Mouse (Mus musculus): ENCODE results near the gene Fam222a. TPM values are rescaled to one million over a fixed set of nuclear protein-coding genes. Genes with fewer than 3 reads are reported as not detected.

Gene Fam222a
- total RNA-seq, 2 experiments from 2014 or later: 33.7 to 33.9 TPM

DNA sequence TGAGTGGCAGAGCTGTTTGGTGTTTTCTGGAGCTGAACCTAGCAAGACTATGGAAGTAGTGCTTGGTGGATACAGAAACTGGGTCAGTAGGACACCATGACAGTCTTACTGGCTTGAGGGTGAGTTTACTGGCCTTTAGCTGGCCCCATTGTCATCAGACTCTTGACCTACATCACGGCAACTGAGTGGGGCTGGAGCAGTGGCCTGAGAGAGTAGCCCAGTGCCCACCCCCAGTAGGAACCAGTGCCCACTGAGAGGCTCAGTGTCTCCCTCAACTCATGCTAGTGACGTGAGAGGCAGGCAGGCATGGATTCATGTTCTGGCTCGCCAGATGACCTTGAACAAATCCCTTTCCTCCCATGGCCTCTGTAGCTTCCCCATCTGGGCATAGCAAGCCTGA, 15.2 kb downstream of the Fam222a start:
- DNase-seq (ENCODE audit: low spot score in 2 of 2): no peak

DNA sequence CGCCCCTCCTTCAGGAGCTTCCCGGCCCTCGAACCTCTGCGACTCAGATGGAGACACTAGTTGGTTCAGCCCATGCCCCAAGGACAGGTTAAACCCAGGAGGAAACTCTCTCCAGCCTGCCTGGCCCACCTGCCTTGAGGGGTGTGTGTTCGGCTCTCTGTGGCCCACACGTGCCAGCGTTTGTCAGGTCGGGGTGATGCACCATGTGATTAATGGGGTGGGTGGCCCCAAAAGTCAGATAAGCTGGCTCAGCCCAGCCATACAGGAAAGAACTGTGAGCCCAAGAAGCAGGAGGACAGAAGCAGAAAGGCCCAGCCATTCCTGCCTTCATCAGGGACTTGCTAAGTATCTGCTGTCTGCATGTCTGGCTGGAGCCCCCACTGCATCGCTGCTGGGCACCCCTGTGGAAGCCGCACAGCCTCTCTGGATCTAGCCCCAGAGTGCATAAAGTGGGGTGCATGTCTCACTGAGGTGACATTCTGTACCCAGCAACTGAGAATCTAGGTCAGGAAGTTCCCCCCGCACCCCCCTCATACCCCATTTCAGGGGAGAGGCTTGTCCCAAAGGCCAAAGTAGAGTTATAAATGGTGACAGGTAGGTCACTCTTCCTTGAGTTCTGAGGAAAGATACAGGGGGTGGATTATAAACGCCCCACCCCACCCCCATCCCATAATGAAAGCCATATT, 15.8 kb downstream of the Fam222a start:
- no peak for DNase-seq (ENCODE audit: low spot score in 2 of 2)

GRCm38 (mm10) chr5:114584293-114585104, 16.7 kb downstream of the Fam222a start:
- DNase-seq (ENCODE audit: low spot score in 2 of 2): no peak

- no peak for DNase-seq (ENCODE audit: low spot score in 2 of 2)
Measured at GRCm38 (mm10) chr5:114585682-114586081, 17.9 kb downstream of the Fam222a start.

GRCm38 (mm10) chr5:114587908-114588307, 20.1 kb downstream of the Fam222a start:
- DNase-seq (ENCODE audit: low spot score in 2 of 2): no peak

GRCm38 (mm10) chr5:114588416-114588815, 20.6 kb downstream of the Fam222a start:
- no peak for DNase-seq (ENCODE audit: low spot score in 2 of 2)

- DNase-seq (ENCODE audit: low spot score in 2 of 2): no peak
Measured at GRCm38 (mm10) chr5:114589026-114589425, 21.2 kb downstream of the Fam222a start.

GRCm38 (mm10) chr5:114589454-114589853, 21.6 kb downstream of the Fam222a start:
- DNase-seq (ENCODE audit: low spot score in 2 of 2): no peak

GRCm38 (mm10) chr5:114590043-114590913, 22.5 kb downstream of the Fam222a start:
- no peak for DNase-seq (ENCODE audit: low spot score in 2 of 2)

DNA sequence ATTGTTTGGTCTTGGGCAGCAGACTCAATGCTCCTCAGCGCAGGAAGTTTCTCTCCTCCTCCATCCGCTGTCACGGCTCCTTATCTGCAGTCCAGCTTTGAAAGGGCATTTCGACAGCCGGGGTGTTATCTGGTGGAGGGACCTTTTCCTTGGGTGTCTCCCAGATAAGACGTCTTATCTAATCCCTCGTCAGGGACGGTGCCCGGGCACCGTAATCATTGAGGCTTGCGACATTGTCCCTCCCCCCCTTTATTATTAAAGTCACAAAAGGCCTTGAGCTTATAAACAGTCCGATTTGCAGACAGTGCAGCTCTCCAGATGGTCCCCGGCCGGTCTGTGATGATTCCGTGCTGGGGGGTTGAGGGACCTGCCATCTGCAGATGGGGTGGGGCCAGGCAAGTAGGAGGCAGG, 23.3 kb downstream of the Fam222a start:
- DNase-seq (ENCODE audit: low spot score in 2 of 2): no peak

DNA sequence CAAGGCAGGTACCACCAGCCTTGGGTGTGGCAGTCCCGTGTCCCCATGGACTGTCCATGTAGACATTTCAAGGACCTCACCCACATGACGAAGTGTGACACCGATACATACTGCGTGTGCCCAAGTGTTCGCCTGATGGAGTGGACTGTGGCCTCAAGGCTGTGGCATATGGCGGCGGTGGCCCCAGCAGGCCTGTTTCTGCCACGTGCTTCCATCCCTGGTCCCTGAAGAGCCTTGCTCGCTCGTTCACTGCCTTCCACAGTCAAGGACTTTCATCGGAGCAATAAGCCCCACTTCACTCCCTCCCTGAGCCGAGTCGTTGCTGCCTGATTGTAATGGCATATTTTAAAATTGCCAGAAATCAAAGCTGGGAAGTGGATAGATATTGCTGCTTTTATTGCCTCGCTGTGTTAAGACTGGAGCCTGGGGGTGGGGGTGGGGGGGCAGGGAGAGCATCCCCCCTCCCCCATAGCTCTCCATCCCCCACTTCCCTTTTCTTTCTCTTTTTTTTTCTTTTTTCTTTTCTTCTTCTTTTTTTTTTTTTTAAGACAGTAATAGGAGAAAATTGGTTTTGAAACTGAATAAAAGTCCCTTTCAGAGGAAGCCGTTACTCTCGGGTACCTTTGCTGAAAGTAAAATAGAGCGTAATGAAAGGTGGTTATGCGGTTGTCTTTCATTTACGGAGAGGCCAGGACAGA, 24.8 kb downstream of the Fam222a start:
- no peak for DNase-seq (ENCODE audit: low spot score in 2 of 2)

DNA sequence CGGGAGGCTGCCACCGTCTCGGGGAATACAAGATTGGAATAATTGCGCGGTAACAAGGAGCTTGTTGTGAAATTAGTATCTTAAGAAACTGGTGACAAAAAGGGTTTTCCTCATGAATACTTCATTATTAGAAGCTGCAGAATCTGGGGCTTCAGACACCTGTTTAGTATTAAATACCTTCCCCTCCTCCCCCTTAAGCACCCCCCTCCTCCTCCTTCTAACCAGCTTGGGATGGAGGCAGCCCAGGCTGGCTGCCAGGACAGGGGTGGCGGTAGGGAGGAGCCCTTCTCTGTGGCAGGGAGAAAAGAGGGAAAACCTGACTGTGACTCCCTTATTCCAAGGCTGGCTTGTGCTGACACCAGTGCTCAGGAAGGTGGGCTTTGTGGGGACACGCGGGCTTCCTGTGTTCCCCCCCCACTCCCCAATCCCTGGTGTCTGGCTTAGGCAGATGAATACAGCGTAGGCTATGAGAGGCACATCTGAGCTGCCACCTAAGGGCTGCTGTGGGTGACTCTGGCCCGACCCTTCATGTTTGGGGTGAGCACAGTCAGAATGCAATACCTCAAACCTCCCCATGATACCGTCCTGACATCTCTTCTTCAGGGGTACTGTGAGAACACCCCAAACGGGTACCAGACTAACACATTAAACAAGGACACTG, 25.5 kb downstream of the Fam222a start:
- DNase-seq (ENCODE audit: low spot score in 2 of 2): no peak

DNA sequence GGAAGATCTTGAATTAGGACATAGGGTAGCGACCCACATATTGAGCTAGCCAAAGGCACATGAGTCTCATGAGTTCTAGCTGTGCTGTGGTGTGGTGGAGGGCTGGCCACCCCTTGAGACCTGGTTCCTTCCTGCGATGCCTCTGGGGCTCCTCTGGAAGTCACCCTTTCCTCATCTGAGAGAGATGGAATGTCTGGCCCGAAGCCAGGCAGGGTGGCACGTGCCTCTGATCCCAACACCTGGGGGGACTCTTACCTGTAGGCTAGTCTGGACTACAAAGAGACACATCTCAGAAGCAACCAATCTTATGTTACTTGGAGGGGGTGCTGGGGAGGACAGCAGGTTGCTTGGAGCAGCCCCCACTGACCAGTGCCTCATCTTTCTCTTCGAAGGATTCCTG, 26.1 kb downstream of the Fam222a start:
- DNase-seq (ENCODE audit: low spot score in 2 of 2): no peak

DNA sequence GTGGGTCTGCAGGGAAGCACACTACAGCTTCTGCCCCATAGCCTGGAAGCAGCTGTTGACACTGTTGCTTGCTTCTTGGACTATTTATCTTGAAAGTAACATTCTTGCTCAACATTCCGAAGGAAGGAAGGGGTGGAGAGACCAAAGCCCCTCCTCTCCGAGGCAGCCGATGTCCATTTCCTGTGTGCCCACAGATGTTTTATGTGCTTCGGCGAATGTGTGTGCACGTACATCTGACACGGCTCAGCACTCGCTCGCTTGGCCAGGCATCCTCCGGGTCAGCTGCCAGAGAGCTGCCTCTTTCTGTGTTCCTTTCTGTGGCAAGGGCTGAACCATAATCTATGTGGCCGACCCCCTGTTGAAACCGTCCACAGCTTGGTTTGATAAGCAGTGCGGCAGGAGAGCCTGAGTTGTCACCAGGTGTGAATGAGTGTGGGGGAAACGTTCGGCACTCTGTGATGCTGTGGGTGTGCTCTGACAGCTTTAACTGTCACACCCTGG, 27.0 kb downstream of the Fam222a start:
- DNase-seq (ENCODE audit: low spot score in 2 of 2): no peak

GRCm38 (mm10) chr5:114596604-114597003, 28.8 kb downstream of the Fam222a start:
- DNase-seq (ENCODE audit: low spot score in 2 of 2): no peak

DNA sequence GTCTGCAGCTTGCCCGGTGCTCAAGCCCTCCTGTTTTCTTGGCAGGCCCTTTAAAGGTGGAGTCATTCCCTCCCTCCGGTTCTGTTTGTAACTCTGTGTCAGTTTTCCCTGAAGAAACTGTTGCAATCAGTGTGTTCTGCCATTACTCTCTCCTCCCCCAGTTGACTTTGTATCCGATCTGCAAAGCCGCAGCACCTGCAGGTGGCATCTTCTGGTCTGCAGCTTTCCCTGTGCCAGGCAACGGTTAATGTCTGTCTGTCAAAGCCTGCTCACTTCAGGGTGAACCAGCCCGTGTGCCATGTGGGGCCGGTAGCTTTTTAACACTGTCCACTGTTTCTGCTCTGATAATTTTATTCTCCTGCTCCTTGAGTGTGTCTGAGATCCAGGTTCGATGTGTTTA, 29.4 kb downstream of the Fam222a start:
- DNase-seq (ENCODE audit: low spot score in 2 of 2): no peak

GRCm38 (mm10) chr5:114597652-114598051, 29.8 kb downstream of the Fam222a start:
- no peak for DNase-seq (ENCODE audit: low spot score in 2 of 2)

GRCm38 (mm10) chr5:114602012-114602411, 34.2 kb downstream of the Fam222a start:
- DNase-seq (ENCODE audit: low spot score in 2 of 2): no peak

DNA sequence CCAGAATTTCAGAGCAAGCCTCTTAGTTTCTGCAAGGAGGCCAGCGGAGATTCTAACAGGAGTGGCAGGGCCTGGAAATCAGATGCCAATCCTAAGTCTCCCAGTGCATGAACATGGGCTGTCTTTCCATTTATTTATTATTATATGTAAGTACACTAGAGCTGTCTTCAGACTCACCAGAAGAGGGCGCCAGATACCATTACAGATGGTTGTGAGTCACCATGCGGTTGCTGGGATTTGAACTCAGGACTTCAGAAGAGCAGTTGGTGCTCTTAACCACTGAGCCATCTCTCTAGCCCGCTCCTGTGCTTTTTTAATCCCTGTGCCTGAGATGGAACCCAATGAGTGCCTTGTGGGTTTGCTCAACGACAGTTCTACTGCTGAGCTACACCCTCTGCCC, 36.2 kb downstream of the Fam222a start:
- no peak for DNase-seq (ENCODE audit: low spot score in 2 of 2)

GRCm38 (mm10) chr5:114604781-114605290, 37.0 kb downstream of the Fam222a start:
- no peak for DNase-seq (ENCODE audit: low spot score in 2 of 2)
